Mouse (Mus musculus): ENCODE results near the gene Traf6.

GRCm38 (mm10) chr2:101639840-101640350, 38.3 kb upstream of the Traf6 start:
- TF ChIP-seq CTCF (IDR thresholded peaks at IDR 0.05; ENCODE audit: borderline replicate concordance, insufficient read depth, low read length) (no peak), POLR2A (IDR thresholded peaks at IDR 0.05; ENCODE audit: low read depth, low read length) (no peak)

Measured in embryonic fibroblast, embryonic 13.5 days (primary cell).